Comparison of ENCODE assay signal across 15 mouse cellular contexts in genomic region chr4:45036048-45036447, GRCm38 (mm10).
"Had no signal": no experiment of that assay in that cellular context is flagged by ENCODE, and none has a peak within 500 bp of the region (broad histone marks: within the 10 kb centered on the region; RNA-seq: fewer than 3 reads in every experiment).

No protein-coding gene starts in this region.

- H3K9me3 ChIP-seq: liver, embryonic 13.5 days had no signal

- DNase-seq: kidney, postnatal 10 days; kidney, postnatal 36 days; layer of hippocampus, postnatal 36 days; liver, embryonic 13.5 days; lung, embryonic 14.5 days; midbrain, embryonic 14.5 days; right cerebral cortex, adult 18-20 months; right cerebral cortex, postnatal 14 days; right cerebral cortex, postnatal 4 days; thymus, adult 2 months; thymus, postnatal 25 days had no signal

- H3K4me3 ChIP-seq: left cerebral cortex, adult 2 months; liver, embryonic 13.5 days had no signal

- H3K27me3 ChIP-seq: liver, embryonic 13.5 days had no signal

- H3K27ac ChIP-seq: left cerebral cortex, adult 2 months; liver, embryonic 13.5 days; macrophage; stomach, postnatal 0 days had no signal

- H3K9ac ChIP-seq: liver, embryonic 13.5 days; lung, embryonic 14.5 days had no signal

- H3K4me2 ChIP-seq: liver, embryonic 13.5 days; lung, embryonic 14.5 days; midbrain, embryonic 11.5 days had no signal
